In genomic region chr5:24447624-24448298, GRCm38 (mm10) we compare ENCODE assay signal across 8 mouse cellular contexts. TPM values are rescaled to one million over a fixed set of nuclear protein-coding genes. Genes with fewer than 3 reads are reported as not detected.
DNase-seq lines count a peak whose midpoint lies in the region; ATAC-seq and TF ChIP-seq lines count a peak whose summit lies in the region.

Gene Tmub1, minus strand, starts transcription at chr5:24447854.

- no peak for TF ChIP-seq POLR2A in liver, adult 2 months (IDR thresholded peaks at IDR 0.05; ENCODE audit: extremely low read depth, insufficient read depth, low read length)
- TF ChIP-seq POLR2A in myocyte (IDR thresholded peaks at IDR 0.05; ENCODE audit: insufficient read length, low read depth) = peak; percentile 57

- H3ac ChIP-seq in C2C12 (ENCODE audit: control insufficient read depth, insufficient read length, low read depth) (peak within 1 kb of the TSS; percentile 34), myocyte (ENCODE audit: control insufficient read depth, insufficient read length) (no peak within 1 kb of the TSS)

- DNase-seq in brain, adult 2 months (ENCODE audit: low read depth, low spot score) = peak; percentile 92
- peak; percentile 79 for DNase-seq in kidney, postnatal 0 days (ENCODE audit: low spot score)
- DNase-seq in liver, adult 2 months (ENCODE audit: extremely low read depth, low read depth, low spot score) = peak; percentile 88
- DNase-seq in splenic B cell, adult 2 months (ENCODE audit: low read depth, low spot score) = peak; percentile 89

- peaks cover 29% of the 10 kb centered on the region for H3K79me2 ChIP-seq in C2C12 (ENCODE audit: control insufficient read depth, insufficient read depth)
- H3K79me2 ChIP-seq in liver, adult 2 months (ENCODE audit: control insufficient read depth, insufficient read depth, low read length) = peaks cover 12% of the 10 kb centered on the region
- peaks cover 19% of the 10 kb centered on the region for H3K79me2 ChIP-seq in myocyte (ENCODE audit: control insufficient read depth, insufficient read depth)

- WGBS in heart, embryonic 12.5 days = 2% methylated on average over 34 of the region's 34 CpGs
- WGBS in kidney, postnatal 0 days = 2% methylated on average over 34 of the region's 34 CpGs
- WGBS in liver, adult 2 months = 4% methylated on average over 34 of the region's 34 CpGs

- H3K9ac ChIP-seq in heart, embryonic 12.5 days = peak within 1 kb of the TSS; percentile 64
- H3K9ac ChIP-seq in kidney, postnatal 0 days (ENCODE audit: low read depth, low read length) = peak within 1 kb of the TSS; percentile 38
- H3K9ac ChIP-seq in liver, adult 2 months (ENCODE audit: low read depth, low read length) = peak within 1 kb of the TSS; percentile 54

- peaks cover 14% of the 10 kb centered on the region for H3K79me3 ChIP-seq in C2C12 (ENCODE audit: low read depth)

- H3K9me3 ChIP-seq in erythroblast, embryonic 14.5 days (ENCODE audit: control insufficient read depth, low read length) = no peaks in the 10 kb centered on the region
- no peaks in the 10 kb centered on the region for H3K9me3 ChIP-seq in heart, embryonic 12.5 days (replicated peaks)
- no peaks in the 10 kb centered on the region for H3K9me3 ChIP-seq in kidney, postnatal 0 days (replicated peaks; ENCODE audit: low read length)

- H3K36me3 ChIP-seq in C2C12 (ENCODE audit: control insufficient read depth, insufficient read depth) = peaks cover 11% of the 10 kb centered on the region
- H3K36me3 ChIP-seq in erythroblast, embryonic 14.5 days (ENCODE audit: control insufficient read depth) = peaks cover 13% of the 10 kb centered on the region
- peaks cover 16% of the 10 kb centered on the region for H3K36me3 ChIP-seq in heart, embryonic 12.5 days
- peaks cover 6% of the 10 kb centered on the region; the same call in 1 of the 2 replicates for H3K36me3 ChIP-seq in kidney, postnatal 0 days (ENCODE audit: insufficient read depth, low read length)
- no peaks in the 10 kb centered on the region for H3K36me3 ChIP-seq in liver, adult 2 months (ENCODE audit: control insufficient read depth, insufficient read depth, low read length)
- H3K36me3 ChIP-seq in myocyte (ENCODE audit: control insufficient read depth, insufficient read depth) = peaks cover 6% of the 10 kb centered on the region
- H3K36me3 ChIP-seq in splenic B cell, adult 2 months (ENCODE audit: control insufficient read depth, insufficient read depth, low read length, poor library complexity, severe bottlenecking) = no peaks in the 10 kb centered on the region; the same call in 1 of the 2 replicates

- H3K27ac ChIP-seq in heart, embryonic 12.5 days (ENCODE audit: poor library complexity, severe bottlenecking) = peak within 1 kb of the TSS; percentile 45; the same call in 1 of the 2 replicates
- no peak within 1 kb of the TSS for H3K27ac ChIP-seq in kidney, postnatal 0 days
- peak within 1 kb of the TSS; percentile 66 for H3K27ac ChIP-seq in liver, adult 2 months (replicated peaks; ENCODE audit: insufficient read depth, low read depth, low read length)

- no peak for TF ChIP-seq CTCF in C2C12 (IDR thresholded peaks at IDR 0.05; ENCODE audit: control insufficient read depth, insufficient read depth, insufficient read length)
- no peak for TF ChIP-seq CTCF in kidney, postnatal 0 days (IDR thresholded peaks at IDR 0.05; ENCODE audit: low read depth)
- TF ChIP-seq CTCF in liver, adult 2 months (IDR thresholded peaks at IDR 0.05; ENCODE audit: low read depth, low read length) = no peak

- H3K4me2 ChIP-seq in heart, embryonic 12.5 days = peak within 1 kb of the TSS; percentile 83
- H3K4me2 ChIP-seq in kidney, postnatal 0 days (ENCODE audit: low read length) = peak within 1 kb of the TSS; percentile 64
- peak within 1 kb of the TSS; percentile 86 for H3K4me2 ChIP-seq in myocyte (ENCODE audit: low read depth)

- H3K27me3 ChIP-seq in C2C12 (ENCODE audit: control insufficient read depth, insufficient read depth, insufficient read length) (no peaks in the 10 kb centered on the region), myocyte (ENCODE audit: control insufficient read depth, insufficient read depth, insufficient read length) (no peaks in the 10 kb centered on the region)
- no peaks in the 10 kb centered on the region for H3K27me3 ChIP-seq in erythroblast, embryonic 14.5 days (ENCODE audit: control insufficient read depth)
- H3K27me3 ChIP-seq in heart, embryonic 12.5 days (replicated peaks) = no peaks in the 10 kb centered on the region
- no peaks in the 10 kb centered on the region for H3K27me3 ChIP-seq in kidney, postnatal 0 days (ENCODE audit: insufficient read depth, low read length)
- no peaks in the 10 kb centered on the region for H3K27me3 ChIP-seq in liver, adult 2 months (ENCODE audit: control insufficient read depth, insufficient read depth, low read length)
- no peaks in the 10 kb centered on the region for H3K27me3 ChIP-seq in splenic B cell, adult 2 months (ENCODE audit: control insufficient read depth, insufficient read depth, low read length, poor library complexity, severe bottlenecking)

- peak within 1 kb of the TSS; percentile 14 for H3K4me3 ChIP-seq in C2C12 (ENCODE audit: insufficient read depth, poor library complexity, severe bottlenecking)
- H3K4me3 ChIP-seq in erythroblast, embryonic 14.5 days (replicated peaks) = peak within 1 kb of the TSS; percentile 75
- peak within 1 kb of the TSS; percentile 60 for H3K4me3 ChIP-seq in heart, embryonic 12.5 days
- peak within 1 kb of the TSS; percentile 38 for H3K4me3 ChIP-seq in kidney, postnatal 0 days (replicated peaks; ENCODE audit: low read depth, low read length)
- peak within 1 kb of the TSS; percentile 51 for H3K4me3 ChIP-seq in liver, adult 2 months (ENCODE audit: insufficient read depth, low read depth, low read length)
- H3K4me3 ChIP-seq in myocyte = peak within 1 kb of the TSS; percentile 26

- peak; percentile 68 for ATAC-seq in heart, embryonic 12.5 days (ENCODE audit: insufficient number of reproducible peaks, low FRiP score)
- peak; percentile 69 for ATAC-seq in kidney, postnatal 0 days (replicated peaks; ENCODE audit: low FRiP score, low read depth)

- peaks cover 81% of the 10 kb centered on the region for H3K4me1 ChIP-seq in erythroblast, embryonic 14.5 days (ENCODE audit: control insufficient read depth)
- peaks cover 27% of the 10 kb centered on the region for H3K4me1 ChIP-seq in heart, embryonic 12.5 days (replicated peaks)
- peaks cover 18% of the 10 kb centered on the region; the same call in 1 of the 2 replicates for H3K4me1 ChIP-seq in kidney, postnatal 0 days (replicated peaks; ENCODE audit: insufficient read depth, low read length)
- H3K4me1 ChIP-seq in liver, adult 2 months (ENCODE audit: control insufficient read depth, insufficient read depth, low read length) = peaks cover 20% of the 10 kb centered on the region

TF ChIP-seq in C2C12, 6 proteins besides CTCF, POLR2A, EP300 and RAD21:
- TF ChIP-seq MAX (IDR thresholded peaks at IDR 0.05) (peak; percentile 81), MYOD1 (IDR thresholded peaks at IDR 0.05; ENCODE audit: control insufficient read depth, insufficient read length, low read depth) (peak; percentile 36), CEBPB (IDR thresholded peaks at IDR 0.05; ENCODE audit: low read depth) (no peak), USF1 (IDR thresholded peaks at IDR 0.05; ENCODE audit: low read depth) (peak; percentile 73)

TF ChIP-seq in myocyte, 11 proteins besides CTCF, POLR2A, EP300 and RAD21:
- TF ChIP-seq MYOD1 (IDR thresholded peaks at IDR 0.05; ENCODE audit: control insufficient read depth in 1 of 3, insufficient read length in 2 of 3, low read depth in 2 of 3) (peak in 2 of 3 experiments; percentile 50 to 55), SRF (IDR thresholded peaks at IDR 0.05; ENCODE audit: control insufficient read depth, insufficient read length, low read depth) (no peak), CEBPB (IDR thresholded peaks at IDR 0.05; ENCODE audit: insufficient read depth, poor library complexity, severe bottlenecking) (no peak), MAX (IDR thresholded peaks at IDR 0.05; ENCODE audit: low read depth) (no peak), MYOG (IDR thresholded peaks at IDR 0.05; ENCODE audit: control insufficient read depth in 1 of 3, insufficient read depth in 1 of 3, insufficient read length in 2 of 3, low read depth in 2 of 3) (peak in 1 of 3 experiments; percentile 28), USF1 (IDR thresholded peaks at IDR 0.05; ENCODE audit: low read depth) (peak; percentile 77)

RNA-seq across cellular contexts. Expression of gene Tmub1, which starts in this region (rescaled TPM):
- 9.8 TPM for polyA plus RNA-seq in C2C12 (2012; fragmentation: generic; extraction: Trizol)
- polyA plus RNA-seq in erythroblast, embryonic 14.5 days (2012) = 2.3 and 2.8 TPM in 2 replicates
- 18.9 and 19.7 TPM in 2 replicates for polyA plus RNA-seq in heart, embryonic 12.5 days (2016; fragmentation: Nextera tagmentation; extraction: Ambion mirVana)
- 27.0 and 28.0 TPM in 2 replicates for polyA plus RNA-seq in kidney, postnatal 0 days (2015; fragmentation: Nextera tagmentation; extraction: Ambion mirVana)
- 5.2 and 6.2 TPM in 2 replicates for total RNA-seq in liver, adult 2 months (2014; rRNA removed)
- 30.7 and 35.2 TPM in 2 replicates for polyA plus RNA-seq in liver, adult 2 months (2012; rRNA removed)
- polyA plus RNA-seq in myocyte (2012; fragmentation: generic; extraction: Trizol) = 14.2 TPM

Comparison
In these comparisons a context has a peak if more than half of its experiments do, and no peak if none do; other contexts are left out.
1. H3K4me3 ChIP-seq: peak in every context shown above with its lines; median percentile 75 in erythroblast, embryonic 14.5 days; 60 in heart, embryonic 12.5 days; 51 in liver, adult 2 months; 38 in kidney, postnatal 0 days; 26 in myocyte; 14 in C2C12.